Mouse (Mus musculus) gastrocnemius, postnatal 25 days (tissue): ENCODE results near the gene Ddx18. TPM values are rescaled to one million over a fixed set of nuclear protein-coding genes. Genes with fewer than 3 reads are reported as not detected.
A peak's percentile ranks its signal among the peaks of the same experiment; 100 is the strongest.

ENCODE experiments used
- DNase-seq: peaks from one replicate; pipeline ENCODE4 v3.0.0; 2022
- long read RNA-seq, 2 experiments: library from polyadenylated mRNA; stranded (forward); transcript quantifications; one replicate each; pipeline ENCODE4 v2.0.0; 2021
- total RNA-seq, 2 experiments: library from RNA; stranded (reverse); gene quantifications; 1 replicate in 1 of 2; 2 replicates in 1 of 2; pipeline ENCODE4 v1.2.3; 2021

The Ddx18 gene
- 10 to 100 TPM; 12.8 to 15.2 TPM for total RNA-seq
- long read RNA-seq, experiment 1, transcript Ddx18-201 (13 exons, 2,258 nt): major isoform, 12 of 12 reads
- long read RNA-seq, experiment 1, partial matches to known transcripts: 0 of 12 reads
- long read RNA-seq, experiment 1, other reads (novel, unspliced or antisense): 0 of 12 reads
- long read RNA-seq, experiment 2, transcript Ddx18-201 (13 exons, 2,258 nt): major isoform, 7 of 8 reads
- long read RNA-seq, experiment 2, partial matches to known transcripts: 0 of 8 reads
- long read RNA-seq, experiment 2, other reads (novel, unspliced or antisense): 1 of 8 reads

- peak; percentile 91 for DNase-seq
Measured at GRCm38 (mm10) chr1:121567521-121568489, at the start of gene Ddx18. Gene Ddx18, minus strand, starts transcription at chr1:121567989.

GRCm38 (mm10) chr1:121608000-121608399, 40.2 kb upstream of the Ddx18 start:
- DNase-seq: no peak

GRCm38 (mm10) chr1:121605118-121605517, 37.3 kb upstream of the Ddx18 start:
- DNase-seq: peak; percentile 8

- DNase-seq: no peak
Measured at GRCm38 (mm10) chr1:121601893-121602292, 34.1 kb upstream of the Ddx18 start.

GRCm38 (mm10) chr1:121601084-121601483, 33.3 kb upstream of the Ddx18 start:
- no peak for DNase-seq

GRCm38 (mm10) chr1:121598421-121598820, 30.6 kb upstream of the Ddx18 start:
- DNase-seq: no peak

- DNase-seq: no peak
Measured at GRCm38 (mm10) chr1:121596951-121597625, 29.3 kb upstream of the Ddx18 start.

GRCm38 (mm10) chr1:121584838-121585237, 17.0 kb upstream of the Ddx18 start:
- no peak for DNase-seq

GRCm38 (mm10) chr1:121581133-121581855, 13.5 kb upstream of the Ddx18 start:
- no peak for DNase-seq

GRCm38 (mm10) chr1:121577491-121577890, 9.7 kb upstream of the Ddx18 start:
- DNase-seq: no peak

GRCm38 (mm10) chr1:121570522-121570921, 2.7 kb upstream of the Ddx18 start:
- no peak for DNase-seq

- DNase-seq: no peak
Measured at GRCm38 (mm10) chr1:121557861-121558260, 9.9 kb downstream of the Ddx18 start.

GRCm38 (mm10) chr1:121551457-121551835, 16.3 kb downstream of the Ddx18 start:
- no peak for DNase-seq

- no peak for DNase-seq
Measured at GRCm38 (mm10) chr1:121550801-121551456, 16.9 kb downstream of the Ddx18 start.

GRCm38 (mm10) chr1:121549456-121549855, 18.3 kb downstream of the Ddx18 start:
- no peak for DNase-seq

- no peak for DNase-seq
Measured at GRCm38 (mm10) chr1:121548667-121549066, 19.1 kb downstream of the Ddx18 start.

GRCm38 (mm10) chr1:121546844-121547243, 20.9 kb downstream of the Ddx18 start:
- DNase-seq: no peak

GRCm38 (mm10) chr1:121540361-121540760, 27.4 kb downstream of the Ddx18 start:
- DNase-seq: no peak

- no peak for DNase-seq
Measured at GRCm38 (mm10) chr1:121531439-121531838, 36.4 kb downstream of the Ddx18 start.

- no peak for DNase-seq
Measured at GRCm38 (mm10) chr1:121529286-121529685, 38.5 kb downstream of the Ddx18 start.

- no peak for DNase-seq
Measured at GRCm38 (mm10) chr1:121528399-121528720, 39.4 kb downstream of the Ddx18 start, which contains the start of gene Htr5b. Gene Htr5b, minus strand, starts transcription at chr1:121528465.
